Mouse (Mus musculus) cortical plate, adult 2 months (tissue): ENCODE data around the gene Fcer2a.

Experiments used
- CTCF ChIP-seq: fragments of 200-500 bp; IDR thresholded peaks from 2 replicates; pipeline ENCODE4 v1.5.1; 2011; ENCODE audit warnings: mild to moderate bottlenecking, control low read depth, low read length; ENCODE audit not compliant: insufficient read depth; ENCODE audit errors: extremely low read depth
- POLR2A ChIP-seq: fragments of 200-500 bp; IDR thresholded peaks from 2 replicates; pipeline ENCODE4 v1.6.1; 2011; ENCODE audit warnings: mild to moderate bottlenecking, low read length, control low read depth; ENCODE audit not compliant: insufficient read depth; ENCODE audit errors: extremely low read depth

DNA sequence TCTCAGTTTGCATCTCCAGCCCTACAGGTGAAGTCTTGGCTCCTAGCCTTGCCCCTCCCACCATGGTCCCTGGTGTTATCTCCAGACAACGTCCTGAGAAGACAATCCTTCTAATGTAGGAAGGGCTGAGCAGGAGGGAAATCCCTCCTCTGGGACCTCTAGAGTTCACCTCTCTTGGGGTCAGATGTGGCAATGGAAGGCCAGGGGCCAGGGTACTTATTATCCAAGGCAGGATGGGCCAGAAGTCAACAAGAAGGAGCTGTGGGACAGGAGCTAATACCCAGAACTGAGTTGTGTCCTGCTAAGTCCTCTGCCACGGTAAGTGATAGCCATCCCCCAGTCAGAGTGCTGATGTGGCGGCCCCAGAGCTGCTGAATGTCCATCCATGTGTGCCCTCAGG, 38.4 kb downstream of the Fcer2a start, which contains the start of gene Retn:
- TF ChIP-seq CTCF = no peak
- TF ChIP-seq POLR2A = no peak
